Mouse (Mus musculus): Measurements from ENCODE around the gene Mefv. TPM values are rescaled to one million over a fixed set of nuclear protein-coding genes. Genes with fewer than 3 reads are reported as not detected.
A peak's percentile ranks its signal among the peaks of the same experiment; 100 is the strongest.
"Not testable (repeated sequence)": the region's sequence is repeated elsewhere in the genome, so short reads cannot be mapped to it uniquely, and the experiment has no call there.

The Mefv gene
- total RNA-seq (2021) = not detected
- long read RNA-seq = 0 reads

GRCm38 (mm10) chr16:3717980-3718379, at the start of gene Mefv:
Gene Mefv, minus strand, starts transcription at chr16:3718097.
- no peak for DNase-seq (ENCODE audit: low spot score in 2 of 2)

DNA sequence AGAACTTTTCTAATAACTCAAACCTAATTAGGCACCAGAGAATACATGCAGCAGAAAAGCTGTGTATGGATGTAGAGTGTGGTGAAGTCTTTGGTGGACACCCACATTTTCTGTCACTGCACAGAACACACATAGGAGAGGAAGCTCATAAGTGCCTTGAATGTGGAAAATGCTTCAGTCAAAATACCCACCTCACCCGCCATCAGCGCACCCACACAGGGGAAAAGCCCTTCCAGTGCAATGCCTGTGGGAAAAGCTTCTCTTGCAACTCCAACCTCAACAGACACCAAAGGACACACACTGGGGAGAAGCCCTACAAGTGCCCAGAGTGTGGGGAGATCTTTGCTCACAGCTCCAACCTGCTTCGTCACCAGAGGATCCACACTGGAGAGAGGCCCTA, 31.1 kb upstream of the Mefv start:
- no peak for DNase-seq (ENCODE audit: low spot score in 2 of 2)

DNA sequence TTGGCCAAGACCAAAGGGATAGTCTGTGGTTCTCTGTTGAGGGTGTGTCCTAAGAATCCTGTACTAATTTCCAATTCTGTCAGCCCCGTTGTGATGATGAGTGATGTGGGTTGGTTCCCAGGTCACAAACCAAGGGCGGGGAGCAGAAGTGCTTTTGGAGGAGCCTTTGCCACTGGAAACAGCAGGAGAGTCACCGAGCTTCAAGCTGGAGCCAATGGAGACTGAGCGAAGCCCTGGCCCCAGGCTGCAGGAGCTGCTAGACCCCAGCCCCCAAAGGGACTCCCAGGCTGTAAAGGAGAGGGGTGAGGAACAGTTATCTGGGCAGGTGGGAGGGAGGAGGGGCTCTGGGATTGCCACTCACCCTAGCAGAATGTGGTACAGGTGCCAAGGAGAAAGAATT, 27.8 kb upstream of the Mefv start:
- DNase-seq (ENCODE audit: low spot score in 2 of 2) = no peak

DNA sequence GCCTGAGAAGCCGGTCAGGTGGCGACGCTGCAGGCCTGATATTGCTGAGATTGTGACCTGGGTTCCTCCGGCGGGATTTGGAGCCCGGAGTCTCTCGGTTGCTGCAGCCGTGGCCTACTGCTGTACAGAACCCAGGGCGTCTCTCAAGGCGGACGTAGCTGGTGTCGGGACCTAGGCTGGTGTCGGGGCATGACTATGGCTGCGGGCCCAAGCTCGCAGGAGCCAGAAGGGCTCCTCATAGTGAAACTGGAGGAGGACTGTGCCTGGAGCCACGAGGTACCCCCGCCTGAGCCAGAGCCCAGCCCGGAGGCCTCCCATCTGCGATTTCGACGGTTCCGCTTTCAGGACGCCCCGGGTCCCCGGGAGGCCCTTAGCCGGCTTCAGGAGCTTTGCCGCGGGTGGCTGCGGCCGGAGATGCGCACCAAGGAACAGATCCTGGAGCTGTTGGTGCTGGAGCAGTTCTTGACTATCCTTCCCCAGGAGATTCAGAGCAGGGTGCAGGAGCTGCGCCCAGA, 26.3 kb upstream of the Mefv start:
- DNase-seq (ENCODE audit: low spot score in 2 of 2) = no peak

GRCm38 (mm10) chr16:3743503-3744185, 25.7 kb upstream of the Mefv start, which contains the start of gene Zfp263:
Gene Zfp263, plus strand, starts transcription at chr16:3744093.
- DNase-seq (ENCODE audit: low spot score in 2 of 2) = peak; percentile 83 to 89

DNA sequence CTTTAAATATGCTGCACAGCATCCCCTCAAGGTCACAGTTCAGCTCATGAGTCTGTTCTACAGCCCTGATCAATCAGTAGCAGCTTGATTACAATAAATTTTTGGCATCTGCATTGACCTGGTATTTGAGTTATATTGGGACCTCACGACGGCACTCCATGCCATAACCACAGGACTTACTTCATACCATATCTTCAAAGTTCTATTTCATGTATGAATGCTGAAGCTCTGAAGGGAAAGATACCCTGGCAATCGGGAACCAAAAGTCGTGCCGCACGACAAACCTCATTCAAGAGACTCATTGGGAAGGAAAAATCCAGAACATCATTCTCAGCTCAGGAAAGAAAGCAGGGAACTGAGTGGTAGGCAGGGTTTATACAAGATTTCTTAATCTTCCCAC, 24.6 kb upstream of the Mefv start:
- no peak for DNase-seq (ENCODE audit: low spot score in 2 of 2)

GRCm38 (mm10) chr16:3733198-3733732, 15.4 kb upstream of the Mefv start:
- DNase-seq (ENCODE audit: low spot score in 2 of 2) = no peak

- no peak for DNase-seq (ENCODE audit: low spot score in 2 of 2)
Observed at GRCm38 (mm10) chr16:3732612-3733011, 14.7 kb upstream of the Mefv start.

- DNase-seq (ENCODE audit: low spot score in 2 of 2) = no peak
Observed at GRCm38 (mm10) chr16:3727980-3728720, 10.3 kb upstream of the Mefv start.

- no peak for DNase-seq (ENCODE audit: low spot score in 2 of 2)
Observed at GRCm38 (mm10) chr16:3723231-3723630, 5.3 kb upstream of the Mefv start.

- no peak for DNase-seq (ENCODE audit: low spot score in 2 of 2)
Observed at GRCm38 (mm10) chr16:3714731-3715130, 3.2 kb downstream of the Mefv start.

- no peak for DNase-seq (ENCODE audit: low spot score in 2 of 2)
Observed at GRCm38 (mm10) chr16:3706680-3707079, 11.2 kb downstream of the Mefv start.

DNA sequence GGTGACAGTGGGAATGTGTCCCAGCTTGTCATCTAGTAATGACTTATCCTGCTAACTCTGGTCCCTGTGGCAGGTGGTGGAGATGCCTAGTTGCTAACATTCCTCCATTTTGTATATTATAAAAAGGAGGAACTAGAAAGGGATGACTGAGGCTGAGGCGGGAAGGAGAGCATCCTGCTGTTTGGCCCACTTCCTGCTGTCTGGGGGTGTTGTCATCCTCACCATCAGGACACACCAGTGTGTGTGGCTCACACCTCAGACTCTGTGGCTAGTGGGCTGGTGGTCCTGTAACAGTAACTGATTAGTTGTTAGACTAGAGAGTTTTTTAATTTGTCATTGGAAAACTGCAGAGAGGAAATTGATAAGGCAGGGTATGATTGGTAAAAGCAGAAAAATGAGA, 17.0 kb downstream of the Mefv start:
- DNase-seq (ENCODE audit: low spot score in 2 of 2) = no peak

- DNase-seq (ENCODE audit: low spot score in 2 of 2) = no peak
Observed at GRCm38 (mm10) chr16:3699281-3699680, 18.6 kb downstream of the Mefv start.

- DNase-seq (ENCODE audit: low spot score in 2 of 2) = not testable (repeated sequence)
Observed at GRCm38 (mm10) chr16:3689608-3690007, 28.3 kb downstream of the Mefv start.

Other genes starting within 250 kb of the Mefv start
- gene Olfr161, start 127.1 kb downstream of the Mefv start, total RNA-seq (2021) = not detected
- gene Zfp263, start 26.0 kb upstream of the Mefv start, total RNA-seq (2021) = 10 to 100 TPM; 19.7 to 21.8 TPM
- not detected for gene Olfr15, start 112.8 kb upstream of the Mefv start, total RNA-seq (2021)
- gene Zfp174, start 129.2 kb upstream of the Mefv start, total RNA-seq (2021) = 1 to 10 TPM; 4.4 to 4.8 TPM
- 100 to 1,000 TPM in 1 of 2 experiments, 10 to 100 TPM in 1; 95.0 to 107 TPM for gene Naa60, start 154.3 kb upstream of the Mefv start, total RNA-seq (2021)
- gene Zfp597, start 166.5 kb upstream of the Mefv start, total RNA-seq (2021) = 10 to 100 TPM; 26.8 to 27.7 TPM
- gene Gm20695, start 166.6 kb upstream of the Mefv start, total RNA-seq (2021) = under 1 TPM in 1 of 2 experiments, not detected in 1; 0.46 TPM
- gene 1700037C18Rik, start 190.6 kb upstream of the Mefv start, total RNA-seq (2021) = 1 to 10 TPM; 5.8 to 6.6 TPM
- gene Cluap1, start 190.7 kb upstream of the Mefv start, total RNA-seq (2021) = 10 to 100 TPM; 35.6 to 37.7 TPM

Data from layer of hippocampus, postnatal 10 days (tissue).